Mouse (Mus musculus) kidney, adult 2 months (tissue): ENCODE results near the gene Ppara.

Experiments
- CTCF ChIP-seq: fragments of 200-500 bp; conservative IDR thresholded peaks from 2 replicates; pipeline ENCODE4 v1.5.1; 2011; ENCODE audit warnings: low read depth, mild to moderate bottlenecking, control low read depth, low read length, moderate library complexity, mixed read lengths; ENCODE audit not compliant: insufficient read depth, insufficient read length
- POLR2A ChIP-seq: fragments of 200-500 bp; IDR thresholded peaks from one replicate; pipeline ENCODE4 v1.6.1; 2011; ENCODE audit warnings: low read depth, low read length, control low read depth

DNA sequence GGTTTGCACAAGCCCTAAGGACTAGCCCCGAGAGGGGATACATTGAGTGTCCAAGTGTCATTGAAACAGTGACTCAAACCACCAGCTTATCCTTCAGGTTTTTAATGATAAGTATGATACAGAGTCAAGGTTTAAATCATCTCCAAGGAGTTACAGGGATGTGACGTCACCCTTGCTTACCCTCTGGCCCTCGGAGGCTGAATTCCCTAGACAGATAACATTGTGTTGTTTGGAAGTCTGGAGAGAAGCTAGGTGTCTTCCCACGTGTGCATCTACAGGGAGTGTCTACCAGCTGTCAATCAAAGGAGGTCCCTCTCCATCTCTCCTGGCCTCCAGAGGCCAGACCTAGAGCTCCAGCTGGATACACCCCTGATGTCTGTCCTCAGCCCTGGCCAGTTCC lies 72.1 kb downstream of the Ppara start:
- no peak for TF ChIP-seq CTCF
- TF ChIP-seq POLR2A = no peak
